Mouse (Mus musculus) olfactory bulb, adult 2 months (tissue): ENCODE data around the gene Cd47.

Experiments
- CTCF ChIP-seq: fragments of 200-500 bp; IDR thresholded peaks from 2 replicates; pipeline ENCODE4 v1.5.1; 2012; ENCODE audit warnings: low read depth, mild to moderate bottlenecking, low read length, moderate library complexity; ENCODE audit not compliant: insufficient read depth
- POLR2A ChIP-seq: fragments of 200-500 bp; IDR thresholded peaks from 2 replicates; pipeline ENCODE4 v1.6.1; 2012; ENCODE audit warnings: mild to moderate bottlenecking, low read depth, low read length, moderate library complexity; ENCODE audit not compliant: insufficient read depth

DNA sequence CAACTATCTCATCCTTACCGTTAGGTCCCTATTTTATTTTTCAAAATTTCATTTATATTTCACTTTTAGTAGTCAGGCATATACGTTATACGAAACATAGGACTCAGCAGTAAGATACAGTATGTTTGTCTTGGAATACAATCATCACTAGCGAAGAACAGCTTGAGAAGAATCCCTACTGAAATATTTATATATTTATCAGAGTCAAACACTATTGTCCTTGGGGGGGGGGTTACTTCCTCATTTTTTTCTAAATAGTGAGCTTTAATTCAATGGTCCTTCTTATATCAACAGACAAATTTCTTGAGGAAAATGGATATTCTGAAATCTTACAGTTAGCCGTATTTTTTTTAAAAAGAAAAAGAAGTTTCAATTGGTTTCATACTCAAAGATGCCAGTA, 101.8 kb downstream of the Cd47 start:
- TF ChIP-seq POLR2A: no peak
- no peak for TF ChIP-seq CTCF
